Mouse (Mus musculus): ENCODE measurements around the gene Iqcc. TPM values are rescaled to one million over a fixed set of nuclear protein-coding genes. Genes with fewer than 3 reads are reported as not detected.

Gene Iqcc
- polyA plus RNA-seq, 1 experiment = 37.1 TPM

DNA sequence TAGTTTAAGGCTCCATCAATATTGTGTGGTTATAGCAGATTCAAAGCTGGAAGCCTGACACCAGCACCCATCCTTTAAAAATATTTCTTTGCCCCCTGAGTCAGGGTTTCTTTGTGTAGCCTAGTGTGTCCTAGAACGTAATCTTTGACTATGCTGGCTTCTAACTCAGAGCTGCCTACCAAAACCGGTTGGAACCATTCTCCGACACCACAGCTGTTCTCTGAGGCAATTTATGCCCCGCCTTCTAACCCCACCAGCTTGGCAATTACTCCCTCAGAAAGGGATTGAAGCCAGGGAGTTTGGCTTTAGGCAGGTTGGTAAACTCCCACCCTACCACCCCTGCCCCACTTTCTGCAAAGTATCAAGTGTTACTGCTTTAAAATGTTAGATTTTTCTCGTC, 22.9 kb upstream of the Iqcc start:
- no peaks in the 10 kb centered on the region for H3K27me3 ChIP-seq (ENCODE audit: control insufficient read depth, insufficient read depth, low read length)
- H3K4me3 ChIP-seq (replicated peaks; ENCODE audit: insufficient read depth, low read depth, low read length) = no peak overlapping the region

DNA sequence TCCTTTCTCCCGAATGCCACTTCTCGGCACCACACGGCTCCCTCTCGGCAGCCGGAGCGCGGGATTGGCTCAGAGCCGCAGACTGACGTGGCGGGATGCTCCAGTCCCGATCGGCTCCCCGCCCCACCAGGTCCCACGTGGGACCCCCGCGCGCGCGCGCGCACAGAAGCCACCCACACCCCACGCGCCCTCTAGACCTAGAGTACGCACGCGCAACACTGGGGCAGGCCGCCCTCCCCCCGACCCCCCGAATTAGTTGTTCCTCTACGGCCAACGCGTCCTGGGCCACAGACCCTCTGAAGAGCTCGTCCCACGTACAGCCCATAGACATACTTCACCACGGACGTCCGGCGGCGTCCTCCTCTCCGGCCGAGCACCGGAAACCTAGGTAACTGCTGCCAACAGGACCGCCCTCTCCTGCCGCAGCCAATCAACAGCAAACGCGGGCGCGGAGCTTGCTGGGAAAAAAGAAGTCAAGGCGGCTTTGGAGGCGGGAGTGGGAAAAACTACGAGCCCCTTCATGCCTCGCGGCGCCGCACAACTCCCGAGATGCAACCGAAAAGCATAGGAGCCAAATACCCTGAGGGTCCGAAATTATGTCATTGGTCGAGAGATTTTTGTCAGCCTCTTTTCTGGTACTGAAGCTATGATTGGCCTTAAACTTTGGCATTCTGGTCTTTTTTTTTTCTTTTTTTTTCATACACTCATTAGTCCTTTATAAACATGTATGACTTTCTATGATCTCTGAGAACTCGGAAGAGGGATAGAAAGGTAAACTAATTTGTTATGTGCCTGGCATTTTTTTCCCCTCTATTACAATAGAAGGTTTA, 22.0 kb upstream of the Iqcc start, which contains the start of gene Txlna:
Txlna (minus strand) TSS at position 428 of the 830 bp plus-strand sequence.
- H3K27ac ChIP-seq (ENCODE audit: insufficient read depth, low read length) = peak within 1 kb of the TSS; percentile 81
- H3K4me1 ChIP-seq (ENCODE audit: control insufficient read depth, insufficient read depth, low read length) = peaks cover 12% of the 10 kb centered on the region
- peak within 1 kb of the TSS; percentile 88 for H3K4me3 ChIP-seq (replicated peaks; ENCODE audit: insufficient read depth, low read depth, low read length)
- no peaks in the 10 kb centered on the region for H3K27me3 ChIP-seq (ENCODE audit: control insufficient read depth, insufficient read depth, low read length)
- under 1% methylated on average over 60 of the region's 60 CpGs for WGBS
- DNase-seq = peak; percentile 98 to 99
- no peak for TF ChIP-seq CTCF (IDR thresholded peaks at IDR 0.05; ENCODE audit: borderline replicate concordance, insufficient read depth, low read depth, low read length)
- TF ChIP-seq POLR2A (IDR thresholded peaks at IDR 0.05; ENCODE audit: borderline replicate concordance, insufficient read depth, low read length) = peak; percentile 80

More for the DNA sequence above, 22.9 kb upstream of the Iqcc start:
- H3K27ac ChIP-seq (ENCODE audit: insufficient read depth, low read length) = no peak overlapping the region; the same call in 1 of the 2 replicates
- 26% methylated on average over 5 of the region's 5 CpGs for WGBS
- TF ChIP-seq CTCF (IDR thresholded peaks at IDR 0.05; ENCODE audit: borderline replicate concordance, insufficient read depth, low read depth, low read length) (no peak), POLR2A (IDR thresholded peaks at IDR 0.05; ENCODE audit: borderline replicate concordance, insufficient read depth, low read length) (no peak)
- H3K4me1 ChIP-seq (ENCODE audit: control insufficient read depth, insufficient read depth, low read length) = peaks cover 12% of the 10 kb centered on the region
- DNase-seq = peak; percentile 17 to 41

GRCm38 (mm10) chr4:129640101-129640637, 21.3 kb upstream of the Iqcc start:
- peak overlapping the region; percentile 75 for H3K27ac ChIP-seq (ENCODE audit: insufficient read depth, low read length)
- TF ChIP-seq CTCF (IDR thresholded peaks at IDR 0.05; ENCODE audit: borderline replicate concordance, insufficient read depth, low read depth, low read length) = no peak
- TF ChIP-seq POLR2A (IDR thresholded peaks at IDR 0.05; ENCODE audit: borderline replicate concordance, insufficient read depth, low read length) = no peak
- DNase-seq = peak; percentile 72 to 73
- H3K27me3 ChIP-seq (ENCODE audit: control insufficient read depth, insufficient read depth, low read length) = no peaks in the 10 kb centered on the region
- H3K4me3 ChIP-seq (replicated peaks; ENCODE audit: insufficient read depth, low read depth, low read length) = peak overlapping the region; percentile 88
- under 1% methylated on average over 17 of the region's 17 CpGs for WGBS
- H3K4me1 ChIP-seq (ENCODE audit: control insufficient read depth, insufficient read depth, low read length) = peaks cover 12% of the 10 kb centered on the region

DNA sequence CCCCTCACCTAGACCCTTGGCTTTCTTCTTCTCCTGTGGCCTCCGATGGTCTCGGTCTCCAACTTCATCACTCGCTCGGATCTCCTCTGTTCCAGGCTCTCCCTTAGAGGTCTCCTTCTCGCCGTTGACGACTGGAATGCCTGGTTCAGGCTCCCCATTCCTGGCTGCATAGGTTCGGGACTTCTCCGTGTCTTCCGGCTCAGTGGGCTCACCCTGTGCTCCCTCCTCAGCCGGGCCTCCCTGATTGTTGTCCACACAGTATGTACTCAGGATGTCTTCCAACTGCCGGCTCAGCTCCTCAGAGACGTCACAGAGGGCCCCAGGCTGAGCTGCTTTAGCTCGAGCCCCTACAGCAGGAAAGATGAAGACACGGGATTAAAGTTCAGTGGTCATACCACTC, 20.3 kb upstream of the Iqcc start:
- WGBS = 39% methylated on average over 15 of the region's 15 CpGs
- Histone ChIP-seq H3K27ac (ENCODE audit: insufficient read depth, low read length) (peak overlapping the region; percentile 34), H3K27me3 (ENCODE audit: control insufficient read depth, insufficient read depth, low read length) (no peaks in the 10 kb centered on the region), H3K4me1 (ENCODE audit: control insufficient read depth, insufficient read depth, low read length) (peaks cover 12% of the 10 kb centered on the region), H3K4me3 (replicated peaks; ENCODE audit: insufficient read depth, low read depth, low read length) (peak overlapping the region; percentile 88)
- TF ChIP-seq POLR2A (IDR thresholded peaks at IDR 0.05; ENCODE audit: borderline replicate concordance, insufficient read depth, low read length) = no peak
- TF ChIP-seq CTCF (IDR thresholded peaks at IDR 0.05; ENCODE audit: borderline replicate concordance, insufficient read depth, low read depth, low read length) = no peak
- DNase-seq = peak in 1 of 2 experiments; percentile 22

DNA sequence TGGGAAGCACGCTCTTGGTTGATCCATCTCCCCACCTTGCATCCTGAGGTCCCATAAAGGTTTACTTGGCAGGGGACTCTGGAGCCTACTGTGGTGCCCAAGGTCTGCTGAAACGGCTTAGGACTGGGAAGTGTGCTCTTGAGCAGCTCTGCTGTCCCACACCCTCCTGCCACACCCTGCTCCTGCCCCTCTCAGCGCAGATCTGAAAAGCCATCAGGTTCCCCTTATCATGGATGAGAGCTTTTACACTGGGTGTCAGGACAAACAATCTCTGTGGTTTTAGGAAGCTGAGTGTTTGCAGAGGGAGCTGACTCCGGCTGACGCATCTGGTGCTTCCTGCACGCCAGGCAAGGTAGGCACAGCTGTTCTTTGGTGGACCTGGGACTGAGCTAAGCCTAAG, 15.0 kb upstream of the Iqcc start:
- no peak for DNase-seq
- TF ChIP-seq POLR2A (IDR thresholded peaks at IDR 0.05; ENCODE audit: borderline replicate concordance, insufficient read depth, low read length) = no peak
- TF ChIP-seq CTCF (IDR thresholded peaks at IDR 0.05; ENCODE audit: borderline replicate concordance, insufficient read depth, low read depth, low read length) = no peak
- 91% methylated on average over 6 of the region's 6 CpGs for WGBS
- Histone ChIP-seq H3K4me1 (ENCODE audit: control insufficient read depth, insufficient read depth, low read length) (peaks cover 17% of the 10 kb centered on the region; the same call in 1 of the 2 replicates), H3K27me3 (ENCODE audit: control insufficient read depth, insufficient read depth, low read length) (no peaks in the 10 kb centered on the region), H3K27ac (ENCODE audit: insufficient read depth, low read length) (no peak overlapping the region), H3K4me3 (replicated peaks; ENCODE audit: insufficient read depth, low read depth, low read length) (no peak overlapping the region)

- peaks cover 10% of the 10 kb centered on the region; the same call in 1 of the 2 replicates for H3K4me1 ChIP-seq (ENCODE audit: control insufficient read depth, insufficient read depth, low read length)
- no peak overlapping the region for H3K4me3 ChIP-seq (replicated peaks; ENCODE audit: insufficient read depth, low read depth, low read length)
- TF ChIP-seq POLR2A (IDR thresholded peaks at IDR 0.05; ENCODE audit: borderline replicate concordance, insufficient read depth, low read length) (no peak), CTCF (IDR thresholded peaks at IDR 0.05; ENCODE audit: borderline replicate concordance, insufficient read depth, low read depth, low read length) (no peak)
- no peak overlapping the region for H3K27ac ChIP-seq (ENCODE audit: insufficient read depth, low read length)
- DNase-seq = no peak
- 88% methylated on average over 12 of the region's 12 CpGs for WGBS
- H3K27me3 ChIP-seq (ENCODE audit: control insufficient read depth, insufficient read depth, low read length) = no peaks in the 10 kb centered on the region
These were observed 13.0 kb upstream of the Iqcc start for GRCm38 (mm10) chr4:129631867-129632266.

- Histone ChIP-seq H3K27ac (ENCODE audit: insufficient read depth, low read length) (peak overlapping the region; percentile 20; the same call in 1 of the 2 replicates), H3K4me1 (ENCODE audit: control insufficient read depth, insufficient read depth, low read length) (peaks cover 10% of the 10 kb centered on the region; the same call in 1 of the 2 replicates), H3K4me3 (replicated peaks; ENCODE audit: insufficient read depth, low read depth, low read length) (no peak overlapping the region), H3K27me3 (ENCODE audit: control insufficient read depth, insufficient read depth, low read length) (no peaks in the 10 kb centered on the region)
- DNase-seq = peak in 1 of 2 experiments; percentile 50
- WGBS = 10% methylated on average over 4 of the region's 4 CpGs
- TF ChIP-seq CTCF (IDR thresholded peaks at IDR 0.05; ENCODE audit: borderline replicate concordance, insufficient read depth, low read depth, low read length) (no peak), POLR2A (IDR thresholded peaks at IDR 0.05; ENCODE audit: borderline replicate concordance, insufficient read depth, low read length) (no peak)
These were observed 12.0 kb upstream of the Iqcc start for GRCm38 (mm10) chr4:129630944-129631343.

Measured in cerebellum, adult 2 months (tissue).